Mouse (Mus musculus): ENCODE measurements at regions not wholly inside any gene's neighbourhood (a gene's known extent, or its start where the extent isn't known, plus 50 kb on each side); places are given as distances from the start of the nearest gene placed in this dataset.

GRCm38 (mm10) chr1:141926804-141927203, 1680.8 kb downstream of the Kcnt2 start:
- intact Hi-C loops (cut with DNase I) = no loop called here

GRCm38 (mm10) chr1:141948055-141948454, 1692.4 kb upstream of the B3galt2 start:
- DNase-seq = no peak
- intact Hi-C loops (cut with DNase I) = no loop called here
- Histone ChIP-seq H3K4me3 (no peak overlapping the region), H3K27ac (no peak overlapping the region)
- no peak for TF ChIP-seq CTCF (IDR thresholded peaks at IDR 0.05)

More at GRCm38 (mm10) chr1:141926804-141927203, 1680.8 kb downstream of the Kcnt2 start:
- H3K4me3 ChIP-seq = no peak overlapping the region
- TF ChIP-seq CTCF (IDR thresholded peaks at IDR 0.05) = no peak
- no peak overlapping the region for H3K27ac ChIP-seq
- DNase-seq = no peak

- TF ChIP-seq CTCF (IDR thresholded peaks at IDR 0.05) = no peak
- Histone ChIP-seq H3K27ac (no peak overlapping the region), H3K4me3 (no peak overlapping the region)
- intact Hi-C loops (cut with DNase I) = no loop called here
- DNase-seq = no peak
Measured at GRCm38 (mm10) chr1:141954323-141954867, 1686.1 kb upstream of the B3galt2 start.

- Histone ChIP-seq H3K27ac (no peak overlapping the region), H3K4me3 (no peak overlapping the region)
- DNase-seq = no peak
- peak; percentile 59 for TF ChIP-seq CTCF (IDR thresholded peaks at IDR 0.05)
- intact Hi-C loops (cut with DNase I) = no loop called here
Measured at GRCm38 (mm10) chr1:141961743-141962142, 1678.7 kb upstream of the B3galt2 start.

GRCm38 (mm10) chr1:141968133-141968532, 1672.3 kb upstream of the B3galt2 start:
- Histone ChIP-seq H3K4me3 (no peak overlapping the region), H3K27ac (no peak overlapping the region)
- no peak for DNase-seq
- intact Hi-C loops (cut with DNase I) = no loop called here
- TF ChIP-seq CTCF (IDR thresholded peaks at IDR 0.05) = no peak

- no peak for DNase-seq
- no peak overlapping the region for H3K4me3 ChIP-seq
- intact Hi-C loops (cut with DNase I) = no loop called here
- H3K27ac ChIP-seq = no peak overlapping the region
- no peak for TF ChIP-seq CTCF (IDR thresholded peaks at IDR 0.05)
Measured at GRCm38 (mm10) chr1:141974329-141974728, 1666.1 kb upstream of the B3galt2 start.

GRCm38 (mm10) chr1:141999769-142000168, 1640.7 kb upstream of the B3galt2 start:
- no peak overlapping the region for H3K4me3 ChIP-seq
- intact Hi-C loops (cut with DNase I) = no loop called here
- no peak for TF ChIP-seq CTCF (IDR thresholded peaks at IDR 0.05)
- H3K27ac ChIP-seq = no peak overlapping the region
- no peak for DNase-seq

GRCm38 (mm10) chr1:142000335-142000734, 1640.1 kb upstream of the B3galt2 start:
- DNase-seq = no peak
- H3K4me3 ChIP-seq = no peak overlapping the region
- intact Hi-C loops (cut with DNase I) = no loop called here
- no peak for TF ChIP-seq CTCF (IDR thresholded peaks at IDR 0.05)
- H3K27ac ChIP-seq = no peak overlapping the region

GRCm38 (mm10) chr1:142006316-142006715, 1634.1 kb upstream of the B3galt2 start:
- DNase-seq = no peak
- intact Hi-C loops (cut with DNase I) = no loop called here
- Histone ChIP-seq H3K27ac (no peak overlapping the region), H3K4me3 (no peak overlapping the region)
- no peak for TF ChIP-seq CTCF (IDR thresholded peaks at IDR 0.05)

- intact Hi-C loops (cut with DNase I) = no loop called here
- TF ChIP-seq CTCF (IDR thresholded peaks at IDR 0.05) = no peak
- no peak overlapping the region for H3K27ac ChIP-seq
- no peak overlapping the region for H3K4me3 ChIP-seq
- no peak for DNase-seq
Measured at GRCm38 (mm10) chr1:142042751-142043150, 1597.7 kb upstream of the B3galt2 start.

- intact Hi-C loops (cut with DNase I) = no loop called here
- DNase-seq = no peak
Measured at GRCm38 (mm10) chr1:142055207-142055606, 1585.3 kb upstream of the B3galt2 start.

More at GRCm38 (mm10) chr1:142055207-142055606, 1585.3 kb upstream of the B3galt2 start:
- TF ChIP-seq CTCF (IDR thresholded peaks at IDR 0.05) = no peak
- Histone ChIP-seq H3K4me3 (no peak overlapping the region), H3K27ac (no peak overlapping the region)
